Mouse (Mus musculus): ENCODE data around the gene Mbtps1.
A peak's percentile ranks its signal among the peaks of the same experiment; 100 is the strongest.

Gene Mbtps1

DNA sequence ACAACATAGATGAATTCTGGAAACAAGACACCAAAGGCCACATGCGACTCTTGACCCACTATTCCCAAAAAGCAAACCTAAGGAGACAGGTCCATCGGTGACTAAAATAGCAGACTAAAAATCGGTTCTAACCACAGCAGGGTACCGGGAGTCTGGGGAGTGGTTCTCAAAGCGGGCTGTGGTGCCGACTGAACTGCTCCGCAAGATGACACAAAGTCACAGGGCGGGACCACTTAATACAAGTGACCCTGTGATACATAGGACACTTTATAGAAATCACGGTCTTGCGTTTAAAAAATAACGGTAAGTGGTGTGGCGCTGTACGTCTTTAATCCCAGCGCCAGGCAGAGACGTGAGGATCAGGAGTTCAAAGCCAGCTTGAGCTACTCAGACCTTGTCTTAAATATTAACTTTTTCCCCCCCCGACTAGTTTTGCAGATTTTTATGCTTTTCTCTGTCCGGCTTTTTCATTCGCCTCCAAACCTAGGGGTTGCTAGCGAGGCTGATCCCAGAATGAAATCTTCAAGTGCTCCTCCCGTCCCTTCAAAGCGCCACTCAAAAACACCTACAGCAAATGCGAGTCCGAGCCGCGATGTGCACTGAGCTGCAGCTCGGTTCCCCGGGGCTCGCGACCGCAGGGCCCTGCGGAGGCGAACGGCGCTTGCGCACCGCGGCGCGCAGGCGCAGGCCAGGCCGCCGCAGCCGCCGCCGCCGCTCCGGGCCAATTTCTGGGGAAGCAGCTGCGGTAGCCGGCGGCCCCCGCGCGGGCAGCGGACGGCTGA is 523 bp downstream of the Mbtps1 start:
- no peak for DNase-seq (ENCODE audit: low spot score in 2 of 2)

DNA sequence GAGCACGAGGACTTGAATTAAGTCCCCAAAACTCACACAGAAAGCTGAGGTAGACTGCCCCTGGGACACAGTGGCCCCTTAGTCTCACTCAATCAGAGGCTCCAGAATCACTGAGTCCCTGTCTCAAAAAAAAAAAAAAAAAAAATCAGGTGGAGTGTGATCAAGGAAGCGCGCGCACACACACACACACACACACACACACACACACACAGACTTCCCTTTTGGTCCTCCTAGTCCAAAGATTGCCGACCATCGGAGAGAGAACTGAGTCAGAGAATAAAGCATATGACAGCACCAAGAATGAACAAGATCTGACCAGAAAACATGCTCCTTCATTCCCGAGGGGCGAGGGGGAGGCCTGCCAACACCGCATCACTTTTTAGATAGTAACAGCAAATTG is 1.4 kb downstream of the Mbtps1 start:
- DNase-seq (ENCODE audit: low spot score in 2 of 2), result no peak

DNA sequence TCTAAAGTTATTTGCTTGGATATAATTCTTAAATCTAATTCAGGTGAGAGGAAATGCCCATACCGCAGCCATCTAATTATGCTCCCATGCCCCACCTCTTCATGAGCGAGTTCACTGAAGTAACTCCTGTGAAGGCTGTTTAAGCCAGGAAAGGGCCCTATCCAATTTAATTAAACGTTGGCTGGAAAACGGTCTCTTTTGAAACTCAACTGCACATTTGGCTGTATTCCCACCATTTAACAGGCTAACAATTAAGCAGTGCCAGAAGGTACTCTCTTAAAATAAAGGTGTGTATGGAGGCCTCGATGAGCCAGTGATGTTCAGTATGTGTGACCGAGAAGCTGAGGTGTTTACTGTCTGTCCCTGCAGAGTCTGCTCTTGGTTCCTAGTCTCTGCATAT is 2.7 kb downstream of the Mbtps1 start:
- no peak for DNase-seq (ENCODE audit: low spot score in 2 of 2)

DNA sequence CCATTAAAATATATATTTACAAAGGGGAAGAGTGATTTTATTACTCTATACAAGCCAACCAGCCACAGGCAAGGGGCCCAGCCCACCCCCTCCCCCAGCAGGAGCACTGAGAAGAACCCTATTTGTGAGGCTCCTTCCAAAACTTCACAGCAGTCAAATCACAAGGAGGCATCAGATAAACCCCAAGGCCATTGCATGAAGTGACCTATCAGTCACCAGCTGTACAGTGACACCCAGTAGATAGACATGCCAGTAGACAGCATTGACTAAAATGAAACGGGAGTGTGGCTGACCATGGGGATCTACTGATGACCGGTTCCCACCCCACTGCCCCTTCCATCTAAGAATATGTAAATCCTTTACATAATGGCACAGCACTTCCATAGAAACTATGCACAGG is 5.6 kb downstream of the Mbtps1 start:
- no peak for DNase-seq (ENCODE audit: low spot score in 2 of 2)

DNA sequence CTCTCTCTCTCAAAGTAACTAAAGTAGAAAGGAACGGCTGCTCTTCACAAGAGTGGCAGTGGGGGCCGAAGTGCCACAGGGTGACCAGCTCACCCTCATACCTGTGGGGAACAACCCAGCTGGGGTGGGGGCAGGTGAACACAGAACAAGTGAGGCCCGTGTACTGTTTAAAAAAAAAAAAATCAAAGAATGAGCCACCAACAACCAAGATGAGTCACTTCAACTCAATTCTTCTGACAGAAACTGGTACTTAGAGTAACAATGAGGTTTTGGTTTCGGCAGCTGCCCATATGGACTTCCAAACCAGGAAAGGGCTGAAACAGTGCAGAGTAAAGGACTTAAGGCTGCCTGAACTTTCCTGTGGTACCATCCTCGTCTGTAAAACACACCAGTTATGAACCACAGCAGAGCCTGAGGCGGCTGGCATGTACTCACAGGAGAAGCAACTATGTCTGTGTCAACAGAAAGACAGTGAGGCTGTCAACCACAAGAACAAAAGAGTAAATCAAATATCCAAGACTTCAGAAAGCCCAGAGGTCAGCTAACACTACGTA is 9.9 kb downstream of the Mbtps1 start:
- DNase-seq (ENCODE audit: low spot score in 2 of 2), result no peak

DNA sequence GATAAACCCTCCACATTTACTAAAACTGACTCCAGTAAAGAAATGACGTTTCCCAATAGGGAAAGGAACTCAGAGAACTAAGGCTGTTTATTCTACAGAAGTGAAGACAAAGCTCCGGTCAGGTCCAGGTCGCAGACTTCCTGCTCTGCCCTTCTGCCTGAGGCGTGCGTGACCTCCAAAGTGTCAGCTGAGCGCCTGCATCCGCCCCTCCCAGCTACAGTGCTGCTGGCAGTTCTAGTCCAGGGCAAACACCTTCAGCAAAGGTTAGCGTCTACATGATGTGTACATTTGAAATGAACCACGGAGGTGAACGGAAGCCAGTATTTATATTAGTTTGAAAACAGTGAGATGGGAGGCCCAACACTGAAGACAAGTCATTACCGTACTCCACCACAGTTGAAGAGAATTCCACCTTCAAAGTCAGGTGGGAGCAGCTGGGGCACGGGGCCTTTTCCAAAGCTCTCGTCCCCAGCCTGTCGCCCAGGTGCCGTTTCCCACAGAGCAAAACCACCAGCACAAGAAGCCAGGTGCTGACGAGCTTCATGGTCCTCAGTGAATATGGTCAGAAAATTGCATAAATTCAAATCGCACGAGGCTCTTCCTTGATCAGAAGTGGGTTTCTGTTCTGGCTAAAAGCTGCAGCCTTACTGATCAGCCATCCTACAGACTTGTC is 11.4 kb downstream of the Mbtps1 start:
- no peak for DNase-seq (ENCODE audit: low spot score in 2 of 2)

DNA sequence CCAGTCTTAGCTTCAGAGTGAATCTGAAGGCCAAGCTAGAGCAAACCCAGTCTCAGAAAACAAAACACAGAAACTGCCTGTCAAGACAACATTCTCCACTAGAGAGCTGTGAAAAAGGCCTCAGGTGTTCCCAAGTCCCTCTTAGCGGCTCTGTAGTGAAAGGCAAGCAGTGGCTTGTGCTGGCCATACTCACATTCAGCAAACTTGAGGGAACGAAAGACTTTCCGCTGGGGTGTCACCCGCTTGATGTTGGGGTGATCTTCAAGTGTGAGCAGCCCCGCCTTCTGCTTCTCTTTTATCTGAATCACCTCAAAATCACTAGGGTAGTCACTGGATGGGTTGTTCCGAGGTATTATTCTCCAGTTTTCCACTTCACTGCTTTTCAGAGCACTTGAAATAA is 12.7 kb downstream of the Mbtps1 start:
- no peak for DNase-seq (ENCODE audit: low spot score in 2 of 2)

DNA sequence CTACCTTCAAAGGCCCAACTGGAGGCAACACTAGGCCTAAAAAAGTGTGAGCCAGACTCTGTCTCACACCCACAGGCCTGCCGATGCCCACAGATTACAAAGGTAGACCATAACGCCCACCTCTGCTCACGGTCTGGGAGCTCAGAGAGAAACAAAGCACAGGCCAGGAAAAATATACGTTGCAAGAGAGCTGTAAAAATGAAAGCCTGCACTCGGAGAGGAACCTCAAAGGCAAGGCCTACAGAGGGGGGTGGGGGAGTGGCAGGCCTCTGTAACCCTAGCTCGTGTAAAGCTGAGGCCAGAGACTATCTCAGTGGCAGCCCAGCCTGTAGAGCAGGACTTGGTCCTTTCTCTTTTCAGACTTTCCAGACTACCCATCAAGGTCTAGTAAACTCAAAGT is 13.4 kb downstream of the Mbtps1 start:
- no peak for DNase-seq (ENCODE audit: low spot score in 2 of 2)

DNA sequence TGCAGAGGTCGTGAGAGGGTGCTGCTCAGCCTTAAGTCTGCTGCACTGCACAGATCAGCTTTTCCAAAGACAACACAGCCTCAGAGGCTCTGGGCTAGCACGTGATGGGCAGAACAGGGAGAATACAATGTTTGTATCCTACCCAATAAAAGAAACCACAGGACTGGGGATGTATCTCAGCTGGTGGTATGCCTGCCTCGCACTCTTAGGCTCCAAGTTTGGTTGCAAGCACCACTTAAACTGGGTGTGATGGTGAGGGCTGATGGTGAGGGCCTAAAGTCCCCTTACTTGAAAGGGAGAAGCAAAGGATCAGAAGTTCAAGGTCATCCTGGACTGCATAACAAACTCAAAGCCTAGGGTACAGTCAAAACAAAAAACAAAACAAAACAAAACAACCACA is 13.9 kb downstream of the Mbtps1 start:
- no peak for DNase-seq (ENCODE audit: low spot score in 2 of 2)

DNA sequence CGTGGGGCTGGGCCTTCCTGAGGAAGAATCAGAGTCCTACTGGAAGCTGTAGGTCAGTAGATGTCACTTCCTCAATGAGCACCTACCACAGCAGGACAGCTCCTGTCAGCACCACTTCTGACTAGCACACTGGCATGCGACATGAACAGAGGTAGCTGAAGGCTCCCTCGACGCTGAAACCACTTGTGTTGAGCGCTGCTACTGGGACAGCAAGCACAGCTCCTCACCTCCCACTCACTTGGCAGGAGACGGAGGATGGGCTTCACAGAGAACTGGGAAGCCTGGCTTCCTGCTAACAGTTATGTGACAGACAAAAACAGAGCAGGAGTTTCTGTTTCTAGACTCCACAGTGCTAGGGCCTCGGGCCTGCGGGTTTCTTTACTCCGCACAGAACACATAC is 26.6 kb downstream of the Mbtps1 start:
- peak; percentile 70 to 87 for DNase-seq (ENCODE audit: low spot score in 2 of 2)

DNA sequence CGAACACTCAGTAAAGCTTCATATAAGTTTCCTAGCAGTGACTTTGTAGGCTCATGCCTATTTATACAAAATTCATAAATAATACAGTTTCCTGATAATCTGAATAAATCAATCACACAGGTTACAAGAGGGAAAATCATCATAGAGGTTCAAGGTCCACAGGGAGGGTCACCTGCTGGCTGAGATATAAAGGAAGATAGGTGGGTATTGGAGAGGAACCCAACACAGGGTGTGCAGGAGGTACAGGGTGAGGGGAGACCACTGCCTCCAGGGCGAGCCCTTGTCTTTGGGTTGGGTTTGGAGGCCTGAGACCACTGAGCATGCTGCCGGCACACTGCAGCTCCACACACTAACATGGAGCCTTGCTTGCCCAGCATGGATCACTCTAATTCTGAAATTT is 27.1 kb downstream of the Mbtps1 start:
- no peak for DNase-seq (ENCODE audit: low spot score in 2 of 2)

DNA sequence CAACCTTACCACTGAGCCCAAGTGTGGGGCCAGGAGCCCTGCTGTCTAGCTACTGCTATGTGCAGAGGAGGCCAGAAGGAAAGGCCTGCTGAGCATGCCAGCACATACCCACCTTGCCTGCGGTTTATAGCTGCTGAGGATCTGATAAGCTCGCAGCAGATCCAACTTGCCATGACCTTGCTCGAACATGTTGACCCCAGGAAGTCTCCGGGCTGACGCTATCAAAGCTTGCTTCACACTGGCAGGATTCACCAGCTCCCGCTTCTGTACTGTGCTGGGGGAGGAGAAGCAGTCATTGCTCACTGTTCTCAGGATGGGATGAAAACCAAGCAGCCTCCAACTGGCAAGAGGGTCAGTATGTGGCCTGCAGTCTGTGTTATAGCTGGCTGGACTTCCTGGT is 27.6 kb downstream of the Mbtps1 start:
- DNase-seq (ENCODE audit: low spot score in 2 of 2), result no peak

DNA sequence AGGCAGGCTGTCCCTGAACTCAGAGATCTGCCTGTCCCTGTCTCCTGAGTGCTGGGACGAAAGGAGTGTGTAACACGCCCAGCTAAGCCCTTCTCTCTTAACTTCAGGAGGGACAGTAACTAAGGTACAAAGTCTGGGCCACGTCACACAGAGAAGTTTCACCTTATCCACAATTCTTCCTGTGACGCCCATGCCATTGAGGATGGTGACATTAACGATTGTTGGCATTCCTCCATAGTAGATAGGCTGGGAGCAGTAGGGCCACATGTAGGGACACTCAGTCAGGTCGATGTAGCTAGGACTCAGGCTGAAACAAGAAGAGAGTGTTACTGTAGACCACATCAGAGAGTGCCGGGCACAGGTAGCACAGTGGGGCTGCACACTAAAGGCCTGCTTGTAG is 29.8 kb downstream of the Mbtps1 start:
- no peak for DNase-seq (ENCODE audit: low spot score in 2 of 2)

DNA sequence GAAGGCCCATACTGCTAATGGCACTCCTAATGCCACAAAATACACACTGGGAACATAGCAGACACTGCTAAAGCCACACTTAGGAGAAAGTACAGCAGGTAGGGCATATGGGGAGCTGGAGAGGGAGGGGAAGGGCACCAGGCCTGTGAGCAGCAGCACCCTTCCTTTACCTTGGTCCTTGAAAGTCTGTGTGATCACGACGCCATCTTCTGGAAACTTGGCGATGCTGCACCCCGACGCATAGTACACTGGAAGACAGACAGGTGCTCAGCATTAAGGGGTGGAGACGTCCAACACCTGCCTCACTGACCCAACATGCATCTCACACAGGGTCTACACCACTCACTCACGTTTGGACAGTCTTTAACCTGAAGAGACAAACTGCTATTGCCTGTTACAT is 38.4 kb downstream of the Mbtps1 start:
- DNase-seq (ENCODE audit: low spot score in 2 of 2), result no peak

DNA sequence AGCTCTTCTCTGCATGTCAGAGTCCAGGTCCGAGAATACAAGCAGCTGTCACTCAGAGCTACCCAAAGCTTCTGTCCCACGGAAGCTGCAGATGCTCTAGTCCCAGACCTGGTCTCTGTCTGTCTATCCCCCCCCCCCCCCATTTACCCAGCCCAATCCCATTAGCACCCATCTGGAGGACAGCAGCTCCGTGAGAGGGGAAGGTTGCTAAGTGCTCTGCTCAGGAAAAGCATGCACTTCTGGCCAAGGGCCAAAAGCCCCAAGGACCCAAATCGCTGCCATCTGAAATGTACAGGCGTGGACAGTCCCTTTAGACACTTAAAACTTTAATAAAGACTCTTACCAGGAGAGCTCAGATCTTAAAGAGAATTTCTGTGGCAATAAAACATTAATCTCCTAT is 41.9 kb downstream of the Mbtps1 start:
- no peak for DNase-seq (ENCODE audit: low spot score in 2 of 2)

DNA sequence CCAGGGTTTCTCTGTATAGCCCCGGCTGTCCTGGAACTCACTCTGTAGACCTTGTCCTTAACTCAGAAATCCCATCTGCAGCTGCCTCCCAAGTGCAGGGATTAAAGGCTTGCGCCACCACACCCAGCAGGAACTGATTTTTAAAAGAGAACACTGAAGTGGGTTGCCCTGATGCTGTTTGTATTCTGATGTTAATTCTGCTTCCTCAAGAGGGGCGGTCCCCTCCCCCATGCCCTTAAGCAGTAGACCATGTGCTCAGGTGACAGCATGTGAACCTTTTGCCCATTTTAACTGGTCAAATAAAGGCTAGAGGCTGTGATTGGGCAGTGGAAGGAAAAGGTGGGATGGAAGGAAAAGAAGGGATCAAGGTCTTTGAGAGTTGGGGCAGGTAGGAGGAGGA is 42.8 kb downstream of the Mbtps1 start:
- DNase-seq (ENCODE audit: low spot score in 2 of 2), result no peak

DNA sequence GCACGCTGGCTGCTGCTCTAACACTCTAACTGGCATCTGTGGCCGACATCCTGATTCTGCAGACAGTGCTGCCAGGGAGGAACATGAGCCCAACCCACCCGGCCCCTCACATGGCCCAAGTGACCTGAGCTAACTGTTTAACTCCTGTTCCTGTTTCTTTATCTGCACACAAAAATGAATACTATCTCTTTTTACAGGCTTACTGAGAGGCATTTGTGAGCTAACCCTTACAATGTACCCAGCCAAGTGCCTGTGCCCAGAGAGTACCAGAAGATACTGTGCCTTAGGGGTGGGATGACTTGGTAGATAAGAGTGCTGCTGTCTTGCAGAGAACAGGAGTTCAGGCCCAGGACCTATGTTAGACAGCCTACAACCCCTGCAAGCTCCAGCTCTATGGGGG is 43.6 kb downstream of the Mbtps1 start:
- DNase-seq (ENCODE audit: low spot score in 2 of 2), result no peak

DNA sequence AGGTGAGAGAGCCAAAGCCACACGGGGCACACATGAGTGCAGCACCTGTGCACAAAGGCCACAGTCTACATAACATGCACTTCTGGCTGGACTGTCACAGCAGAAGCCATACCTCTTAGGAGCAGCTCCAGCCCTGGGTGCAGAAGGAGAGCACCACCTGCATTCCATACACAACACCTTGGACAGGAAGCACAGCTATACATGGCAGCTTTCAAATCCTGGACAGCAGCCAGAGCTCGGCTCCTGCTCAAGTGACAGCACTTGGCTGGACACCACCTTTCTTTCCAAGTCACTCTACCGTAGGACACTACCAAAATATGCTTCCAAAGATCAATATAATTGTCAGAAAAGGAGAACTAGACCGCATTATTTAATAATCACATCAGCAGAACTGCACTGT is 45.1 kb downstream of the Mbtps1 start:
- DNase-seq (ENCODE audit: low spot score in 2 of 2), result no peak

DNA sequence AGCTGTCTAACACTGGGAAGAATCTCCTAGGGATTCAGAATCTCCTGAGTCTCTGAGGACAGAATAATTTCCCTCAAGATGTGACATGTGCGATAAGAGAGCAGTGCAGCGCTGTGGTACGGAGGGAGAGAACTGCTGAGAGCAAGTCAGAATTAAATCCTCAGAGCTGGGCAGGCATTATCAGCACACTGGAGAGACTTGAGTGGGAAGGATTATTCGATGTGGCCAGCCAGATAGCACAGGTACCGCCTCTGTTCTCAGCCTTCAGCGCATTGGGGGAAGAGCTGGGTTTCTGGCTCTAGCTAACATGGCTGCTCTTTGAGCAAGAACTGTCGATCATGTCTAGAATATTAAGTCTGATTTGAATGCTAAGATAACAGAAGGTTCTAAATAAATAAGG is 46.8 kb downstream of the Mbtps1 start:
- DNase-seq (ENCODE audit: low spot score in 2 of 2), result no peak

DNA sequence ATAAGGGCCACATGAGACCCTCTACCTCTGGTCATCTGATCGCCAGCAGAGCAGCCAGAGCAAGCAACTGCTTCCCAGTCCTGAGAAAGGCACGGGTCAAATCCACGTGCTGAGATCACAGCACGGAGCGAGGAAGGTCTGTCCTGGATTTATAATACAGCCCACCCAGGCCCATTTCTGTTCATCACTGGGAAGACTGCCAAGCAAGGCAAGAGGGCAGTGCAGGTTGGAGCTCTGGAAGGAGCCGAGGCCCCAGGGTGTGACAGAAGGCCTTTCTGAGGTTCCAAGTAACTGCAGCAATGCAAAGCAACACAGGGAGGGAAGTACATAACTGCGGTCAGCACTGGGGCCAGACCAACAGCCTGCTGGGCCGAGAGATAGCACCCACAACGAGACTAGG is 48.1 kb downstream of the Mbtps1 start:
- no peak for DNase-seq (ENCODE audit: low spot score in 2 of 2)

DNA sequence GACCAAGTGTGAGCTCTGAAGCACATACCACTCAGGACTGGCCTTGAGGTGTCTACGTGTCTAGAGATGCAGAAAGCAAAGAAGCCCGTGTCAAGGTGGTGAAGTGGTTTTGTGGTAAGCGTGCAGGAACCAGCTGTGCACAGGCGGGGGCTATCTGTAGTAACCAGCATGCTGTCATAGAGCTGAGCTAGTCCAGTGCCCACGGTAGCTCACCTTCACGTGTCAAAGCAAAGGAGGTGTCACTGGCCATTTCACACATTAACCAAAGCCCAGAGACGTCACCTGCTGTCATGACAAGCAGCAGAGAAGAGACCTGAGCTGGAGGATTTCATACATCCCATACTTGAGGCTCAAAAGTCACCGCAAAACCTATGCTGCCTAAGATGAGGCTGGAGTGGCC is 52.4 kb downstream of the Mbtps1 start:
- DNase-seq (ENCODE audit: low spot score in 2 of 2), result no peak

DNA sequence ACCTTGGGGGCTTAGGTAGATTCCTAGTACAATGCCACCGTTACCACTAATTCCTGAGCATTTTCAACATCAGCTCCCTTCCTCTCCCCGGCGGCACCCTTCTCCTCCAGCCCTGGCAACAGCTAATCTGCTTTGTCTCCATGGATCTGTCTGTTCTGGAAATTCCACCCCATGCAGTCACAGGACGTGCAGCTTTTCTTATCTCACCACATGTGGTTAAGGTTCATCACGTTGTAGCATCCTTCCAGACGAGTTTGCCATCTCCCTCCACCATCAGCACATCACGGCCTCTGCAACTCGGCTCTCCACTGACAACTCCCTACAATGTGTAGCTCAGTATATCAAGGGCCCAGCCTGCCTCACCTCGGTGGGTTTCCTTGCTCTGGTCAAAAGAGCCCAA is 53.0 kb downstream of the Mbtps1 start:
- no peak for DNase-seq (ENCODE audit: low spot score in 2 of 2)

DNA sequence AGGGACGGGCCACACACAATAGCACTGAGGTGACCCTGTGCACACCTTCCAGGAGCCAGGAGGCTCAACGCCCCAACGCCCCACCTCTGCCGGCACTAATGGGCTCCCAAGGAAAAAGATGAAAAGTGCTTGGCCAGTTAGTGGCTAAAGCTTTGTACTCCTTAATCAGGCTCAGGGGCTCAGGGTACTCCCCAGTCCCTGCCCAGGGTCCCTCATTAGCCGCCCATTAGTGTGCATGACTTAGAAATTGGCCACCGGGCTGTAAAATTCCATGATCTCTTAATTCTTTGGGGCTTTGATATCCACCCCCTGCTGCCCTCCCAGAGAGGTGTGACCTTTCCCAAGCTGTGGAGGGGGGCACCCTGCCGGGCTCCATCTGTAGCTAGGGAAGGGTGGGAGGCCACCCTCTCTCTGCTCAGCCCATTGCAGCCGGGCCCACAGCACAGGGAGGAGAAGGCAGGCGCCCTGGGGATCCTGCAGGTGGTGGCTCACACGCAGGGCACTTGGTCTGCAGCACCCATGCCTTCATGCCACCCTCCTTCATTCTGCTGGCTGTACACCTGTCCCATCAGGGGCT is 55.3 kb downstream of the Mbtps1 start:
- DNase-seq (ENCODE audit: low spot score in 2 of 2), result no peak

Data from right cerebral cortex, postnatal 36 days (tissue).